Mouse (Mus musculus) intestine, embryonic 14.5 days (tissue): ENCODE results near the gene Gm16181. TPM values are rescaled to one million over a fixed set of nuclear protein-coding genes. Genes with fewer than 3 reads are reported as not detected.

Source experiments
- ATAC-seq: fragments of 200-750 bp; cut with Nextera tagmentation; replicated peaks from 2 replicates; pipeline ENCODE4 v1.8.0; 2017; ENCODE audit warnings: low read depth, moderate number of reproducible peaks, moderate TSS enrichment, moderate library complexity; ENCODE audit not compliant: low FRiP score, low TSS enrichment
- DNase-seq: peaks from one replicate; pipeline ENCODE4 v3.0.0-alpha.2; 2018; ENCODE audit warnings: low spot score
- H3K27ac ChIP-seq: fragments of 300-500 bp; sonication (generic); 2 replicates; pipeline ENCODE4 v1.5.1; 2014; ENCODE audit warnings: low read depth, mild to moderate bottlenecking, control low read depth
- H3K27me3 ChIP-seq: fragments of 300-500 bp; sonication (generic); replicated peaks from 2 replicates; pipeline ENCODE4 v1.6.1; 2014; ENCODE audit warnings: low read length, control low read depth; ENCODE audit not compliant: control insufficient read depth, insufficient read depth
- H3K36me3 ChIP-seq: fragments of 300-500 bp; sonication (generic); 2 replicates; pipeline ENCODE4 v1.6.1; 2014; ENCODE audit warnings: low read length, control low read depth; ENCODE audit not compliant: control insufficient read depth, insufficient read depth
- H3K4me1 ChIP-seq: fragments of 300-500 bp; sonication (generic); replicated peaks from 2 replicates; pipeline ENCODE4 v1.6.1; 2014; ENCODE audit warnings: low read length, control low read depth, mixed read lengths; ENCODE audit not compliant: control insufficient read depth, insufficient read depth
- H3K4me2 ChIP-seq: fragments of 300-500 bp; sonication (generic); 2 replicates; pipeline ENCODE4 v1.6.1; 2014; ENCODE audit warnings: low read length
- H3K4me3 ChIP-seq: fragments of 300-500 bp; sonication (generic); 2 replicates; pipeline ENCODE4 v1.5.1; 2014; ENCODE audit warnings: low read depth, low read length, control low read depth, mixed read lengths
- H3K9ac ChIP-seq: fragments of 300-500 bp; sonication (generic); 2 replicates; pipeline ENCODE4 v1.6.1; 2014; ENCODE audit warnings: mild to moderate bottlenecking, low read length
- H3K9me3 ChIP-seq: fragments of 300-500 bp; sonication (generic); 2 replicates; pipeline ENCODE4 v1.6.1; 2016; ENCODE audit warnings: low read length, control low read depth; ENCODE audit not compliant: control insufficient read depth
- WGBS: fragments of 180-500 bp; shearing (Covaris S2); extraction: QIAGEN DNeasy Blood & Tissue Kit; methylation state at CpG from one replicate; pipeline ENCODE4 v1.1.7; 2014; 5-methylcytosine and 5-hydroxymethylcytosine counted together
- polyA plus RNA-seq: library from polyadenylated mRNA; unstranded; fragments of >200 nt; fragmentation: Nextera tagmentation; extraction: Ambion mirVana; gene quantifications from 2 replicates; pipeline ENCODE4 v1.2.1, GENCODE M21; 2014

The Gm16181 gene
- polyA plus RNA-seq, 1 experiment from 2014 or later: 0.88 TPM

DNA sequence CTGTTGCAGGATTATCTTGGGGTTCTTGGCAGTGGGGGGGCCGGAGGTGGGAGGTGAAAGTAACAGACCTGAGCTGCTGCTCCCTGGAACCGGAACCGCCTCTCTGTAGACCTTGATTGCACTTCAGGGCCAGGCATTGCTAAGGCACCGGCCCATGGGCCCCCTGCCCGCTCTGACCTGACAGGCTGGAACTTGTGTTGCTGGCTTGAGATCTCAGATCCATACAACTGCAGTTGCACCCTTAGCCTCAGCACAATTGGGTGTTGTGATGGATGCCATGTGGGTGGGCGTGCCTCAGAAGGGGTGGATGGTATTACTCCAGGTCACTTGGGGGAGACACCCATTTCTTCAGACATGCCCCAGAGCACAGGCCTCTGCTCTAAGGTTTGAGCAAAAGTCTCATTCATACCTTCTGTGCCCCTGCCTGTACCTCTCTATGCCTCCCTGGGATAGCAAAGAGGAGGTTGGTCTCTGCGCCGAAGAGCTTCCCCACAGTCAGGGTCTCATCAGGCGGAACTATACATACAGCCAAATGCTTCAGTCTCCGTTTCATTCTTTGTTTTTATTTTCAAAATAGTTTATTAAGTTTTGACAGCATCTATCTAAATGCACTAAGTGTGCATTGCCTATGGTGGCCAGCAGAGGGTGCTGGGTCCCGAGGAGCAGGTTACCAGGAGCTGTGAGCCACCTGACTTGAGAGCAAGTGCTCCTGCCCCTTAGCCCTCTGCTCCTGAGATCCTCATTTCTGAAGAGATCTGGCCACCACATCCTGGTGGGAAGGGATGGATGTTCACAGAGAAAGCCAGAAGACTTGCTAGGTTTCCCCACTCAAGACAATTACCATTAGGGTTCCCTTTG lies 33.8 kb downstream of the Gm16181 start:
- ATAC-seq (peak; percentile 34), DNase-seq (peak; percentile 79)
- no peaks in the 10 kb centered on the region for H3K9me3 ChIP-seq

DNA sequence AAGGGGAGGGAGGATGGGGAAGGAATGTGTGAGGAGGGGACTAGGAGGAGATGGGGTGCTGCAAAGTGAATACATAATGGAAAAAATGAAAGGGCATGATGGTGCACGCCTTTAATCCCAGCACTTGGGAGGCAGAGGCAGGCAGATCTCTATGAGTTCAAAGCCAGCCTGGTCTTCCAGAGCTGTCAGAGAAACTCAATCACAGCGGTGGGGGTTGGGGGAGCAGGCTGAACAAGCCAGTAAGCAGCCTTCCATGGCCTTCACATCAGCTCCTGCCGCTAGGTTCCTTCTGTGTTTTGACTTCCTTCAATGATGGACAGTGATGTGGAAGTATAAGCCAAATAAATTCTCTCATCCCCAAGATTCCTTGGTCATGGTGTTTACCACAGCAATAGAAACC lies 34.7 kb downstream of the Gm16181 start:
- no peak overlapping the region for H3K4me2 ChIP-seq
- H3K9me3 ChIP-seq: no peaks in the 10 kb centered on the region
- ATAC-seq (no peak), DNase-seq (no peak)
- no peak overlapping the region for H3K4me3 ChIP-seq
- H3K27ac ChIP-seq: no peak overlapping the region
- no peaks in the 10 kb centered on the region for H3K27me3 ChIP-seq
- no peaks in the 10 kb centered on the region for H3K4me1 ChIP-seq
- no peak overlapping the region for H3K9ac ChIP-seq
- H3K36me3 ChIP-seq: peaks cover 39% of the 10 kb centered on the region
- WGBS: 72% methylated on average over 3 of the region's 3 CpGs

More for the DNA sequence above, 33.8 kb downstream of the Gm16181 start:
- Histone ChIP-seq H3K4me2 (no peak overlapping the region), H3K4me3 (no peak overlapping the region), H3K27ac (no peak overlapping the region), H3K36me3 (peaks cover 47% of the 10 kb centered on the region), H3K27me3 (no peaks in the 10 kb centered on the region), H3K4me1 (no peaks in the 10 kb centered on the region), H3K9ac (no peak overlapping the region)
- WGBS: 62% methylated on average over 11 of the region's 11 CpGs

DNA sequence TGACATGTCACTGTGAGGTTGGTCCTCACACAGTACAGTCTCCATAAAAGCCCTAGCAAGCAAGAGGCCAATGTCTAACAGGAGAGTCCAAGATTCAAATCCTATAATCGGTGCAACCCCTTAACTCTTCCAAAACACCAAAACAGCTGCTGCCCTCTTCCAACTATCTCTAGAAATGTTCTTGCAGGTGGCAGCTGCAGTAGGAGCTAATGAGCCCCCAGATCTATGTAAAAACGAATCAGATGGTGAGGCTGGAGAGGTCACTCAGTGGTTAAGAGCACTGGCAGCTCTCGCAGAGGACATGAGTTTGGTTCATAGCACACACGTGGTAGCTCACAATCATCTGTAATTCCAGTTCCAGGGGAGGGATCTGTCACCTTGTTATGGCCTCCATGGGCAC lies 35.1 kb downstream of the Gm16181 start:
- DNase-seq (no peak), ATAC-seq (no peak)
- H3K9me3 ChIP-seq: no peaks in the 10 kb centered on the region
- no peak overlapping the region for H3K9ac ChIP-seq
- no peaks in the 10 kb centered on the region for H3K27me3 ChIP-seq
- H3K4me1 ChIP-seq: no peaks in the 10 kb centered on the region
- 59% methylated on average over 4 of the region's 4 CpGs for WGBS
- peaks cover 35% of the 10 kb centered on the region for H3K36me3 ChIP-seq
- no peak overlapping the region for H3K4me3 ChIP-seq
- H3K4me2 ChIP-seq: no peak overlapping the region
- H3K27ac ChIP-seq: no peak overlapping the region

DNA sequence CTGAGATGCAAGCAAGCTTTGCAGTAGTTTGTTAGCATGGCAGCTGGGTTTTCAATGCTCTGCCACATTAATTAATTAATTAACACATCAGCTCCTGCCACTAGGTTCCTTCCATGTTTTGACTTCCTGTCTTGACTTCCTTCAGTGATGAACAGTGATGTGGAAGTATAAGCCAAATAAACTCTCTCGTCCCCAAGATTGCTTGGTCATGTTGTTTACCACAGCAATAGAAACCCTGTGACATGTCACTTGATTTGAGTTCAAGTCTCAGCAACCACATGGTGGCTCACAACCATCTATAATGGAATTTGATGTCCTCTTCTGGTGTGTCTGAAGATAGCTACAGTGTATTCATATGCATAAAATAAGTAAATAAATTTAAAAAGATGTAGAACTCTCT lies 36.7 kb downstream of the Gm16181 start:
- Histone ChIP-seq H3K27ac (no peak overlapping the region), H3K36me3 (peaks cover 19% of the 10 kb centered on the region), H3K4me3 (no peak overlapping the region), H3K9me3 (no peaks in the 10 kb centered on the region), H3K27me3 (peaks cover 10% of the 10 kb centered on the region), H3K9ac (no peak overlapping the region), H3K4me2 (no peak overlapping the region), H3K4me1 (no peaks in the 10 kb centered on the region)
- 48% methylated on average over 1 of the region's 1 CpGs for WGBS
- no peak for ATAC-seq
- no peak for DNase-seq

DNA sequence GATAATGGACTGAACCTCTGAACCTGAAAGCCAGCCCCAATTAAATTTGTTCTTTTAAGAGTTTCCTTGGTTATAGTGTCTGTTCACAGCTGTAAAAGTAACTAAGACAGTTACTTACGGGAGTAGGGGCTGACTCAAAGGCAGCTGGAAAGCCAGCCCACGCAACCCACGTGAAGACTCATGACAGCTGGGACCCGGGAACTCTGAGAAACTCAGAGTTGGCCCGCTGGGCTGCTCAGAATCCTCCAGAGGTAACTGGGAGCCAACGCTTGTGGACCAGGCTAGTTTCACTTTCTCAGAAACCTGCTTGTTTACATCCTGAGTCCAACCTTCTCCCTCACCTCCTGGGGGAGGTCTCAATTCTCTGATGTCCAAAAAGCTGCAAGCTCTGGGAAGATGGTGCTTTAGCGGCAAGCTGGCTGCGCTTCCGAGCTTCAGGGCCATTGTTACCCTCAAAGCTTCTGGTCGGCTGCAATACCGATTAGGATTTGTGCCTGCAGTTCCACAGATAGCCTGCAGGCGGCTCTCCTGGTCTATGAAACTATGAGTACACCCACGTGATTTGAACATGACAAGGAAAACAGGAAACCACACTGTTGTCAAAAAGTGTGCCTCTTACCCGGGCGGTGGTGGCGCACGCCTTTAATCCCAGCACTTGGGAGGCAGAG lies 37.3 kb downstream of the Gm16181 start:
- H3K4me1 ChIP-seq: no peaks in the 10 kb centered on the region
- peak; percentile 87 for DNase-seq
- H3K4me2 ChIP-seq: peak overlapping the region; percentile 38
- H3K4me3 ChIP-seq: 0 out of 2 replicates have a peak overlapping the region, but pooled peaks have one; percentile 8
- H3K27me3 ChIP-seq: peaks cover 13% of the 10 kb centered on the region
- WGBS: 18% methylated on average over 17 of the region's 17 CpGs
- ATAC-seq: no peak
- H3K9ac ChIP-seq: no peak overlapping the region
- no peak overlapping the region for H3K27ac ChIP-seq
- H3K36me3 ChIP-seq: peaks cover 14% of the 10 kb centered on the region
- H3K9me3 ChIP-seq: no peaks in the 10 kb centered on the region

DNA sequence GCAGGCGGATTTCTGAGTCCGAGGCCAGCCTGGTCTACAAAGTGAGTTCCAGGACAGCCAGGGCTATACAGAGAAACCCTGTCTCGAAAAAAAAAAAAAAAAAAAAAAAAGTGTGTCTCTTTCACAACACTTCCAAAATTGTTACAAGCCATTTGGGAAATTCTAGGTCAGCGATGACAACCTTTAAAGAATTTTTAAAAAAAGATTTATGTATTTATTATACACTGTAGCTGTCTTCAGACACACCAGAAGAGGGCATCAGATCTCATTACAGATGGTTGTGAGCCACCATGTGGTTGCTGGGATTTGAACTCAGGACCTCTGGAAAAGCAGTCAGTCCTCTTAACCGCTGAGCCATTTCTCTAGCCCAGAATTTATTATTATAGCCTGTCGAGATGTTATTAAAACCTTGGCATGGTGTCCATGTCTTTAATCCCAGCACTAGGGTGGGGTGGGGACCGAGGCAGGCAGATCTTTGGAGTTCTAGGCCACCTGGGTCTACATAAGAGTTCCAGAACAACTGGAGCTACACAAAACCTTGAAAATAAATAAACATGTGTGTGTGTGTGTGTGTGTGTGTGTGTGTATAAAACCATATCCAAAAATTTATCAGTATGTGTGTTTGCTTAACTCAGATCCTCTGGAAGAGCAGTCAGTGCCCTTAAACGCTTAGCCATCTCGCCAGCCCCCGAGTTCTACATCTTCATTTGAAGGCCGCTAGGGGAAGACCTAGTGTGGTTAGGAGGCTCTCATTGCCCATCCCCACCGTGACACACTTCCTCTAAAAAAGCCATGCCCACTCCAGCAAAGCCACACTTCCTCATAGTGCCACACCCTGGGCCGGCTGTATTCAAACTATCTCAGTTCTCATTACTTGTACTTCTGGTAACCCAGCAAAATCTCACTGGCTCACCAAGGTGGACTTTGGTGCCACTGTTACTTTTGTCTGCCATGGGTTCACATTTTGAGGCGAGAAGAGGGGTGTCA lies 38.2 kb downstream of the Gm16181 start:
- H3K4me2 ChIP-seq: no peak overlapping the region
- H3K9ac ChIP-seq: no peak overlapping the region
- no peaks in the 10 kb centered on the region for H3K9me3 ChIP-seq
- H3K27me3 ChIP-seq: peaks cover 13% of the 10 kb centered on the region
- ATAC-seq (no peak), DNase-seq (no peak)
- 61% methylated on average over 13 of the region's 14 CpGs for WGBS
- no peaks in the 10 kb centered on the region for H3K4me1 ChIP-seq
- H3K36me3 ChIP-seq: peaks cover 5% of the 10 kb centered on the region
- H3K4me3 ChIP-seq: no peak overlapping the region
- H3K27ac ChIP-seq: no peak overlapping the region

DNA sequence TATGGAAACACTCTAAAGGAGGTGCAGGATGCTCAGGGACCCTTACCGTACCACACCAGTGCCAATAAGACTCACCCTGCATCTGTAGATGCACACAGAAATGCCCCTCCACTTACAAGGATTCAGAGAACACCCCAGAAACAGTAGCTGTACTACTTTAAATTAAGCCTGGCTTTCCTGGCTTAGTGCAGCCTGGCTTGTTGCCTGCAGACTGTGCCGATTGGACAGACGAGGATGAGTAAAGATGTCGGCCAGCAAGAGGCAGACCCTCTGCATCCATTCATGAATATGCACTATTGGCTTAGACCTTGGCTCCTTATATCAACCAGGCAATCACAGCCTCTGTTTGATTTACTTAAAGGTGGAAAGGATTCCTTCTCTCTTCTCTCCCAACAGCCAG lies 39.0 kb downstream of the Gm16181 start:
- no peak overlapping the region for H3K4me3 ChIP-seq
- 75% methylated on average over 4 of the region's 4 CpGs for WGBS
- H3K9ac ChIP-seq: no peak overlapping the region
- no peaks in the 10 kb centered on the region for H3K4me1 ChIP-seq
- H3K4me2 ChIP-seq: no peak overlapping the region
- H3K36me3 ChIP-seq: no peaks in the 10 kb centered on the region
- no peak overlapping the region for H3K27ac ChIP-seq
- DNase-seq: no peak
- peaks cover 16% of the 10 kb centered on the region for H3K27me3 ChIP-seq
- no peaks in the 10 kb centered on the region for H3K9me3 ChIP-seq
- no peak for ATAC-seq

GRCm38 (mm10) chr17:35261651-35262050 lies 41.0 kb downstream of the Gm16181 start:
- DNase-seq (no peak), ATAC-seq (no peak)
- Histone ChIP-seq H3K9ac (no peak overlapping the region), H3K27ac (no peak overlapping the region), H3K4me2 (no peak overlapping the region), H3K4me3 (no peak overlapping the region), H3K27me3 (peaks cover 21% of the 10 kb centered on the region), H3K4me1 (no peaks in the 10 kb centered on the region), H3K36me3 (no peaks in the 10 kb centered on the region), H3K9me3 (no peaks in the 10 kb centered on the region)
- WGBS: 62% methylated on average over 13 of the region's 13 CpGs
